Mouse (Mus musculus) gastrocnemius, adult 2 months (tissue): ENCODE results near the gene Cd59a. TPM values are rescaled to one million over a fixed set of nuclear protein-coding genes. Genes with fewer than 3 reads are reported as not detected.

ENCODE experiments used
- DNase-seq: peaks from one replicate; pipeline ENCODE4 v3.0.0; 2022
- H3K27ac ChIP-seq: fragments of 200-600 bp; 2 replicates; pipeline ENCODE4 v1.8.1; 2022; ENCODE audit warnings: mild to moderate bottlenecking
- H3K4me3 ChIP-seq: fragments of 200-600 bp; 2 replicates; pipeline ENCODE4 v1.8.1; 2022; ENCODE audit warnings: mild to moderate bottlenecking, moderate library complexity
- CTCF ChIP-seq: fragments of 200-600 bp; IDR thresholded peaks from 2 replicates; pipeline ENCODE4 v1.8.1; 2022; ENCODE audit warnings: antibody characterized with exemption, mild to moderate bottlenecking, moderate library complexity
- intact Hi-C: fragments of 180-260 bp; cut with DNase I; formaldehyde crosslinking; loops from one replicate; pipeline ENCODE4 v1.15.1; 2025
- total RNA-seq, 2 experiments: library from RNA; stranded (reverse); gene quantifications; 2 replicates each; pipeline ENCODE4 v1.2.3; 2021

The Cd59a gene
- total RNA-seq, 2 experiments from 2014 or later, result 14.3 to 18.4 TPM

DNA sequence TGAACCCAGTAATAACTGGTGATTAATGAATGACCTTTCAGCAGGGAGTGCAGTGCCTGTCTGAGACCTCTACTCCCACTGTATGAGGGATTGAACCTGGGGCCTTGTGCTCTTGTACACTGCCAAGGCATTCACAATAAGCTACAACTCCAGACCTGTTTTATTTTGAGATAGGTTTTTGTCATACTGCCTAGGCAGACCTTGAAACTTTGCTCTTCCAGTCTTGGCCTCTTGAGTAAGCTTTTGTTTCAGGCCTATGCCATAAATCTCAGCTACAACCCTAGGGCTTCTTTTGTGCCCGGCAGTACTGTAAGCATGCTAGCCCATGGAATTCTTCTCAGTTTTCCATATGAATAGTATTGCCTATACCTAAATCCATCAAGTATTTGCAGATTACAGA, 23.5 kb downstream of the Cd59a start:
- no peak for TF ChIP-seq CTCF
- intact Hi-C loops, result no loop called here
- DNase-seq, result no peak
- no peak overlapping the region for H3K4me3 ChIP-seq
- H3K27ac ChIP-seq, result peak overlapping the region; percentile 93

DNA sequence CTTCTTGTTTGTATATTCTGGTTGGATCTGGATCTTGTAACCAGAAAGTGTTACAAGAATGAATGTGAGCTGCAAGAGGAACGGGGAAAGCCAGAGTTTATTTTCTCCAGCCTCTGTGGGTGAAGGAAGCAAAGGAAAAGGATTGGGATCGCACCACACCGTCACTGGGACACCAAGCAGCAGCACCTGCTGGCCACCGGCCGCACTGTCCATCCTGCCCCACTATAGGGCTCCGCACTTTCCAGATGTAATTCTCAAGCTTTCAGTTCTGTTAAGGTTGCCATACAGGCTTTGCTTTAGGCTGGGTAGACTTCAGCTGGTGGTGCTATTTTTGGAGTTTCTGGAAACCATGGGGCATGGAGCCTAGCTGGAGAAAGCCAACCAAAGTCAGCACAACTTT, 24.7 kb downstream of the Cd59a start:
- TF ChIP-seq CTCF, result peak; percentile 35; the same call in 1 of the 2 replicates
- Histone ChIP-seq H3K27ac (peak overlapping the region; percentile 93), H3K4me3 (peak overlapping the region; percentile 52)
- DNase-seq, result peak; percentile 56
- intact Hi-C loops, result loop anchor here (5.0 kb wide), 1 partner anchor 472 kb away; the partner anchor contains the start of gene Cstf3

DNA sequence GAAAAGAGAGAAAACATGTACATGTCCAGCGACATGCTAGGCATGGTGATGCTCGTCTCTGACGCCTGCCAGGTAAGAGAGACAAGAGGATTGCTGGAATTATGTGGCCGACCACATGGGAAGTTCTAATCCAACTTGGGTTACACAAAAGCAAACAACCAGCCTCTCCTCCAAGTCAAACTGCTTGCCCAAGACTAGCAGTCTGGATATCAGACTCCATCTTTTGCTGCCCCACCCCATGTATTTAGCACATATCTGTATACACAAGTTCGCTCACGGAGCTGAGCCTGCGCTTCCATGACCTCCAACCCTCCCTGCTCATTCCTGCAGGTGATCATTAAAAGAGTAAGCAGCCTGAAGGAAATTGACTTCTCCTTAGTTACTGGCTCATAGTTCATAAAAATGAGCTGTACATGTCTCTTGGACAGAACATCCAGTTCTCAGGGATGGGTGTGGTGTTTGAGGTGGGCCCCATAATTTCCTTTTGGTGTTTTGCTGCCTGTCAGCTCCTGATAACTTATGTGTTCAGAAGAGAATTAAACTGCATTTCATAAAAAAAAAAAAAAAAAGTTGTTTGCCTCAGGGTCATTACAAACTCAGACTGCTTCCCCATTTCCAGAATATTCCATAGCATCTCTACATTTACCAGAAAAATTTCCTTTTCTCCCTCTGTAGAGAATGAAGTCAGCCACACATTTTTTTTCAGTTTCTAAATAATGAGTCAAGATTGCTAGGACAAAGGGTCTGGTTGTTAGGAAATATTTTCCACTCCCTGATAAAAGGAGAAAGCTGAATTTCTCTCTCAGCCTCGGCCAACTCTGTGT, 26.3 kb downstream of the Cd59a start:
- intact Hi-C loops, result loop anchor here (2.0 to 5.0 kb wide), 2 partner anchors 87 to 470 kb away; partner anchors contain the start of gene Cstf3
- no peak for DNase-seq
- no peak for TF ChIP-seq CTCF

DNA sequence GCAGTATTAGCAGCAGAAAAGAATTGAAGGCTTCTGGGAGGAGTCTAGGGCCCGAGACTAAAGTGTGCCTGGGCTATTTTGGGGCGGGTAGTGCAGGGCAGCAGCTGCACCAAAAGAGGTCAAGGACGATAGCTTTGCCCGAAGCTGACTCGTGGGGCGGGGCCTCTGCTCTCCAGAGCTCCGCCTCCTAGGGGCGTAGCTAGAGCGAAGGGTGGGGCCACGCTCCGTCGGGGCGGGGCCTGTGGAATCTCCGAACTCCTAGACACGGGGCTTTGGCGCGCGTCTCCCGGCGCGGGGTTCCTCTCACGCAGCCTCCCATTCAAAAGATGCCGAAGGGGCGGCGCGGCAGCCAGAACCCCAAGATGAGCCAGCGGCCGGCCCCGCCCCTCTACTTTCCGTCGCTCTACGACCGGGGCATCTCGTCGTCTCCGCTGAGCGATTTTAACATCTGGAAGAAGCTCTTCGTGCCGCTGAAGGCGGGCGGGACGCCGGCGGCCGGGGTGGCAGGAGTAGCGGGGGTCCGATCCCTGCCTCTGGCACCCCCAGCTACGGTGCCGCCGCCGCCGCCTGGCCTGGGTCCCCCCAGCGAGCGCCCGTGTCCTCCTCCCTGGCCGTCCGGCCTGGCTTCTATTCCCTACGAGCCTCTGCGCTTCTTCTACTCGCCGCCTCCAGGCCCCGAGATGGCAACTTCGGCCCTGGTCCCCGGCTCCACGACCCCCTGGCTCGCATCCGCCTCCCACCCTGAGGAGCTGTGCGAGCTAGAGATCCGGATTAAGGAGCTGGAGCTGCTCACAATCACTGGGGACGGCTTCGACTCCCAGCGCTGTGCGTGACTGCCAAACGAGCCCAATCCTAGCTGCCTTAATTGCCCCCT, 27.1 kb downstream of the Cd59a start, which contains the start of gene A930018P22Rik:
A930018P22Rik (plus strand) TSS at position 265 of the 874 bp plus-strand sequence.
- DNase-seq, result peak; percentile 95
- Histone ChIP-seq H3K4me3 (peak within 1 kb of the TSS; percentile 83), H3K27ac (peak within 1 kb of the TSS; percentile 93)
- no peak for TF ChIP-seq CTCF
- intact Hi-C loops, result loop anchor here (2.0 to 5.0 kb wide), 2 partner anchors 88 to 470 kb away; partner anchors contain the start of gene Cstf3

More for the DNA sequence above, 26.3 kb downstream of the Cd59a start:
- Histone ChIP-seq H3K27ac (peak overlapping the region; percentile 93), H3K4me3 (peak overlapping the region; percentile 83)

DNA sequence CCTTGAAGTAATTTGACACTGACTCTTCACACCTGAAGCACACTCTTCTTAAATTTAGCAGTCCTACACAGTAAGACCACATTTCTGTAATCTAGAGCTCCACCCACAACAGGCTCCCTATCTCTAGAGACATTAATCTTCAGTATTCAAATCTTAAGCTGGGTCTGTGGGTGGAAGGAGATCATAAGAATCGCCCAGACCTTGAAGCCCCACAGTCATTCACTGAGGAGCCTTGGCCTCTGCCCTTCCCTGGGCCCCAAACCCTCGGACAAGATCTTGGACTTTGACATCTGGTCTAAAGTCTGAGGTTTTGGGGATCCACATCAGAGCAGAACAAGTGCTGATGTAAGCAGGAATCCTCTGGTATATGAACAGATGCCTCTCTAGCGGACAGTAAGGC, 27.9 kb downstream of the Cd59a start:
- no peak for DNase-seq
- peak overlapping the region; percentile 93 for H3K27ac ChIP-seq
- intact Hi-C loops, result loop anchor here (2.0 to 5.0 kb wide), 2 partner anchors 89 to 469 kb away; partner anchors contain the start of gene Cstf3
- TF ChIP-seq CTCF, result no peak
- peak overlapping the region; percentile 83 for H3K4me3 ChIP-seq

DNA sequence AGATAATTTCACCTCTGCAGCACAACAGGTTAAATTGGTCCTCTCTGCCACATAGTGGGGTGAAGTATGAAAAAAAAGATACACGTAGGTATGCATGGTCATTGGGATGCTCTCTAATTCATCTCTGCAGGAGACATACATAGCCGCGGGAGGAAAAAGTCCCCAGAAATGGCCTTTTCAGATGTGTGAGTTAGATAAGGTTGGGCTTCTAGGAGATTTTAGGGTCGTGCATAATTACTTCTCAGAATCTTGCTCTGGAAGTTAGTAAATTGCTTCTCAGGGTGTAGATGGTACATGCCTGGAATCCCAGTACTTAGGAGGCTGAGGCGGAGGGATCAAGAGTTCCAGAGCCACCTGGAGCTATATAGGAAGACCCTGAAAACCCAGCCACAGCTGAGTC, 28.5 kb downstream of the Cd59a start:
- intact Hi-C loops, result loop anchor here (5.0 kb wide), 1 partner anchor 468 kb away; the partner anchor contains the start of gene Cstf3
- TF ChIP-seq CTCF, result no peak
- no peak overlapping the region for H3K4me3 ChIP-seq
- 0 out of 2 replicates have a peak overlapping the region, but pooled peaks have one; percentile 93 for H3K27ac ChIP-seq
- no peak for DNase-seq

DNA sequence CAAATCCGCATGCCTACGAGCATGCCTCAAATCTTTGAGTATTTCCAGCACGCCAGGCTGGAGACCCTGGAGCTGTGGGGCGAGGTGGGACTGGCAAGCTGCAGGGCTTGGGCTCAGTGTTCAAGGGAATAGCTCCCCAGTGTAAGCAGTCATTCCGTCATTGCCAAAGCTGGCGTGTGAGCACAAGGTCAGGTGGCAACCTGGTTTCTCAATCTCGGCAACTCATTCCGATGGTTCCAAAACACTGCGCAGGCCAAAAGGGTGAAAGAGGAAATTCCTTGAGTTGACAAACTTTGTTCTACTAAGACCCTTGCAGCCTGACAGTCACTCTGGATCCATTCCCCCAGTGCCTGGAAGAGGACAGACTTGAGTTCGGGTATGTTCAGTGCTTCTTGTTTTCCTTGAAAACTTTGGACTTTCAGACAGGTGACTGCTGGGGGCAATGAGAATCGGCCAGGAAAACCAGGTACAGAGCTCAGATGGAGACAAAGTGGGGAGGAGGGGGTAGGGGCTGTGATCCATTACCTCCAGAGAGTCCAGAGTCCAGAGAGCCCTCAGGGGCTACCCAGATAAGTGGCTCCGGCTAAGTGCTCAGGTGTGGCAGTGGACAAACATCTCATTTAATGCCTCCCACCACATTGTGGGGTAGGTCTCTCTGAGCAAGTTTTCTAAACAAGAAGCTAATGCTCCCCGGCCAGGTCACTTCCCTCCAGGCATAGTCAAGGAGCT, 33.4 kb downstream of the Cd59a start:
- intact Hi-C loops, result no loop called here
- DNase-seq, result peak; percentile 52
- Histone ChIP-seq H3K27ac (peak overlapping the region; percentile 76), H3K4me3 (peak overlapping the region; percentile 52)
- TF ChIP-seq CTCF, result no peak

DNA sequence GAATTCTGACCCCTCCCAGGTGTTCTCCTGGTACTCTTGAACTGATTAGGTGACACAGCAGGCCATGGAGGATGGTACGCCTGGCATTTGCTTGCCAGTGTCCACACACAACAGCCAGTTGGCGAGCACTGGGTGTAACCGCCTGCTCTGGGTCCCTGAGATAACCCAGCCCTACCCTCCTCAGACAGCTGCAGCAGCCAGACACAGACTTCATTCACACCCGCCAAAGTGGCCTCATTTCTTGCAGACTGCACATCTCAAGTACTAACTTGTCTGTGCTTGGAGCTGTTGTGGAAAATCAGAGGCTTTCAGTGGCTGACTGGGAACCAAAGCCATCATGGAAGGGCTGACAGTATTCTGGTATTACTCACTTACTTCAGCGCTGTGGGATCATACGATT, 34.6 kb downstream of the Cd59a start:
- TF ChIP-seq CTCF, result no peak
- H3K4me3 ChIP-seq, result no peak overlapping the region
- no peak for DNase-seq
- peak overlapping the region; percentile 76 for H3K27ac ChIP-seq
- intact Hi-C loops, result loop anchor here (5.0 kb wide), 1 partner anchor 192 kb away; no protein-coding TSS in a partner anchor

DNA sequence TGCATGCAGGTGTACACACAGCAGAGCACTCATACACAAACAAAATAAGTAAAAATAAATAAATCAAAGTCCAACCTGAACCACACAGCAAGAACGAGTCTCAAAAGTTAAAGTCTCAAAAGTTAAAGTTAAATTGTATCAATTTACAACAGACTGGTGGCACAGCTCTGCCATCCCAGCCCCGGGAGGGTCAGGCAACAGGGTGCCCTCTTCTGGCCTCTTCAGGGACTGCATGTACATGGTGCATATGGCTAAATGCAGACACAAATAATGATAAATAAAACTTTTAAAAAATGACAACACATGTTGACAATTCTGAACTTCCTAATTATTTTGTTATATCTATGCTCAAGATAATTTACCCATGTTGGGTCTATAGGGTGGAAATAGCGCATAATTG, 35.4 kb downstream of the Cd59a start:
- intact Hi-C loops, result loop anchor here (5.0 kb wide), 1 partner anchor 191 kb away; no protein-coding TSS in a partner anchor
- TF ChIP-seq CTCF, result peak; percentile 78
- Histone ChIP-seq H3K4me3 (no peak overlapping the region), H3K27ac (peak overlapping the region; percentile 76; the same call in 1 of the 2 replicates)
- DNase-seq, result peak; percentile 50

DNA sequence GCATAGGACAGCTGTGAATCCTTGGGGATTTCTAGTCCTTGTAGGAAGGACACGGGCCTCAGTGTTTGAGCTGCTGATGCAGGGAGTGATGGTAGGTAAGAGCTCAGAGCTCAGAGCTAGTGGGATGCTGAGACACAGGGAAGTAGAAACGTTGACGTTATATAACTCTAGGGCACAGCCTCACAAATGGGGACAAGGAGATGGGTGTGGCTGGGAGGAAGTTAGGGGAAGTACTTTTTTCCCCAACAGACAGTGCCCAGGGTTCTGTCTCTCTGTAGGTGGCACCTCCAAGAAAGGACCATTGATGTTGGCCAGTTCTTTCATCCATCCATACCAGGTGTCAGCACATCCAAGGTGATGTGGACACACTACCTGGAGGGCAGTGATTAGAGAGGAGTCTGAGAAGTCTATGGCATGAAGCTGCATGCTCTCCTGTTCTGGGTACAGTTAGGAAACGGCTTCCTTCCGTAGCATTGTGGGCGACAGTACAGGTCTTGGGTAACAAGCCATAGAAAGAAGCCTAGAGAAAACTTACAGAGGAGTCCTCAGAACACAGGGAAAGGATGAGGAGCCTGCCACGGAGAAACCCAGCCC, 36.8 kb downstream of the Cd59a start:
- Histone ChIP-seq H3K27ac (no peak overlapping the region; the same call in 1 of the 2 replicates), H3K4me3 (no peak overlapping the region)
- TF ChIP-seq CTCF, result no peak
- intact Hi-C loops, result loop anchor here (5.0 kb wide), 1 partner anchor 190 kb away; no protein-coding TSS in a partner anchor
- DNase-seq, result no peak
